Mouse (Mus musculus) MEL (cell line): ENCODE data around the gene Llgl1. TPM values are rescaled to one million over a fixed set of nuclear protein-coding genes. Genes with fewer than 3 reads are reported as not detected.

Source experiments
- DNase-seq: peaks from one replicate; pipeline ENCODE4 v3.0.0; 2011; ENCODE audit warnings: low read depth, low spot score
- H3K27ac ChIP-seq: 2 replicates; pipeline ENCODE4 v1.5.1; 2012; ENCODE audit warnings: low read depth, mild to moderate bottlenecking, control low read depth, low read length, moderate library complexity; ENCODE audit not compliant: control insufficient read depth
- H3K27me3 ChIP-seq, 2 experiments: fragments of 150-350 bp in 1 of 2; sonication (generic) in 1 of 2; 2 replicates each; pipeline ENCODE4 v1.6.1; 2012; ENCODE audit warnings: low read length in 2 of 2, mild to moderate bottlenecking in 2 of 2, improper control_type of control experiment in 1 of 2, moderate library complexity in 1 of 2; ENCODE audit not compliant: insufficient read depth in 2 of 2, control insufficient read depth in 1 of 2
- H3K36me3 ChIP-seq, 2 experiments: 2 replicates each; pipeline ENCODE4 v1.6.1; 2012 to 2014; ENCODE audit warnings: low read length in 2 of 2, improper control_type of control experiment in 1 of 2, inconsistent platforms in 1 of 2, mild to moderate bottlenecking in 1 of 2; ENCODE audit not compliant: insufficient read depth in 2 of 2, control insufficient read depth in 1 of 2
- H3K4me1 ChIP-seq, 2 experiments: fragments of 150-350 bp in 1 of 2; sonication (generic) in 1 of 2; 2 replicates each; pipeline ENCODE4 v1.6.1; 2012; ENCODE audit warnings: low read length in 2 of 2, improper control_type of control experiment in 1 of 2, mild to moderate bottlenecking in 1 of 2; ENCODE audit not compliant: insufficient read depth in 2 of 2, control insufficient read depth in 1 of 2
- H3K4me3 ChIP-seq, 2 experiments: fragments of 150-350 bp in 1 of 2; sonication (generic) in 1 of 2; 2 replicates each; pipeline ENCODE4 v1.5.1; 2012; ENCODE audit warnings: low read depth in 2 of 2, low read length in 2 of 2, mild to moderate bottlenecking in 2 of 2, moderate library complexity in 2 of 2, control low read depth in 1 of 2, improper control_type of control experiment in 1 of 2; ENCODE audit not compliant: control insufficient read depth in 1 of 2, insufficient read depth in 1 of 2
- H3K79me2 ChIP-seq: 2 replicates; pipeline ENCODE4 v1.6.1; 2012; ENCODE audit warnings: mild to moderate bottlenecking, low read length, moderate library complexity; ENCODE audit not compliant: control insufficient read depth, poor library complexity, insufficient read depth
- H3K9ac ChIP-seq: 2 replicates; pipeline ENCODE4 v1.6.1; 2012; ENCODE audit warnings: low read depth, mild to moderate bottlenecking, control low read depth, low read length, moderate library complexity; ENCODE audit not compliant: control insufficient read depth, poor library complexity, severe bottlenecking
- H3K9me3 ChIP-seq: fragments of 150-350 bp; sonication (generic); replicated peaks from 2 replicates; pipeline ENCODE4 v1.6.1; 2012; ENCODE audit warnings: mild to moderate bottlenecking, low read length, improper control_type of control experiment, moderate library complexity; ENCODE audit not compliant: insufficient read depth
- CHD2 ChIP-seq: IDR thresholded peaks from 2 replicates; pipeline ENCODE4 v1.6.1; 2011; ENCODE audit warnings: low read length, improper control_type of control experiment
- CTCF ChIP-seq, 3 experiments: IDR thresholded peaks in 2 of 3; conservative IDR thresholded peaks in 1 of 3; 2 replicates each; pipeline ENCODE4 v1.5.1; 2011 to 2012; ENCODE audit warnings: low read length in 3 of 3, low read depth in 2 of 3, mild to moderate bottlenecking in 2 of 3, improper control_type of control experiment in 1 of 3, inconsistent platforms in 1 of 3, mixed read lengths in 1 of 3, moderate library complexity in 1 of 3; ENCODE audit not compliant: control insufficient read depth in 1 of 3, insufficient read depth in 1 of 3, poor library complexity in 1 of 3, severe bottlenecking in 1 of 3
- ELF1 ChIP-seq: IDR thresholded peaks from 2 replicates; pipeline ENCODE4 v1.6.1; 2014; ENCODE audit warnings: low read depth, mild to moderate bottlenecking, inconsistent platforms, low read length, improper control_type of control experiment, moderate library complexity
- GABPA ChIP-seq: IDR thresholded peaks from 2 replicates; pipeline ENCODE4 v1.6.1; 2012; ENCODE audit warnings: low read depth, mild to moderate bottlenecking, inconsistent platforms, low read length, improper control_type of control experiment, moderate library complexity
- GATA1 ChIP-seq: IDR thresholded peaks from 2 replicates; pipeline ENCODE4 v1.6.1; 2011; ENCODE audit warnings: low read depth, low read length, improper control_type of control experiment
- HCFC1 ChIP-seq: IDR thresholded peaks from 2 replicates; pipeline ENCODE4 v1.6.1; 2012; ENCODE audit warnings: low read depth, mild to moderate bottlenecking, inconsistent platforms, low read length, improper control_type of control experiment, moderate library complexity
- KAT2A ChIP-seq: conservative IDR thresholded peaks from 2 replicates; pipeline ENCODE4 v1.6.1; 2012; ENCODE audit warnings: low read depth, low read length, improper control_type of control experiment, inconsistent platforms
- MAZ ChIP-seq: IDR thresholded peaks from 2 replicates; pipeline ENCODE4 v1.6.1; 2012; ENCODE audit warnings: low read depth, mild to moderate bottlenecking, inconsistent platforms, low read length, improper control_type of control experiment
- MEF2A ChIP-seq: IDR thresholded peaks from 2 replicates; pipeline ENCODE4 v1.6.1; 2014; ENCODE audit warnings: low read depth, mild to moderate bottlenecking, inconsistent platforms, low read length, improper control_type of control experiment; ENCODE audit not compliant: poor library complexity, insufficient replicate concordance, severe bottlenecking; ENCODE audit errors: extremely low read depth
- MXI1 ChIP-seq: IDR thresholded peaks from 2 replicates; pipeline ENCODE4 v1.6.1; 2011; ENCODE audit warnings: mild to moderate bottlenecking, low read depth, low read length, improper control_type of control experiment
- NELFE ChIP-seq: IDR thresholded peaks from 2 replicates; pipeline ENCODE4 v1.6.1; 2011; ENCODE audit warnings: low read depth, low read length, improper control_type of control experiment
- NRF1 ChIP-seq: IDR thresholded peaks from 2 replicates; pipeline ENCODE4 v1.6.1; 2014; ENCODE audit warnings: low read depth, mild to moderate bottlenecking, inconsistent platforms, low read length, improper control_type of control experiment, moderate library complexity; ENCODE audit not compliant: poor library complexity, insufficient read depth, severe bottlenecking
- POLR2A ChIP-seq, 2 experiments: IDR thresholded peaks; 2 replicates each; pipeline ENCODE4 v1.6.1; 2011 to 2012; ENCODE audit warnings: low read length in 2 of 2, mild to moderate bottlenecking in 2 of 2, control low read depth in 1 of 2, improper control_type of control experiment in 1 of 2, low read depth in 1 of 2, moderate library complexity in 1 of 2; ENCODE audit not compliant: control insufficient read depth in 1 of 2, insufficient read depth in 1 of 2, poor library complexity in 1 of 2
- RAD21 ChIP-seq: IDR thresholded peaks from 2 replicates; pipeline ENCODE4 v1.6.1; 2011; ENCODE audit warnings: mild to moderate bottlenecking, low read depth, low read length, improper control_type of control experiment
- SIN3A ChIP-seq: IDR thresholded peaks from 2 replicates; pipeline ENCODE4 v1.6.1; 2012; ENCODE audit warnings: low read length, improper control_type of control experiment, inconsistent platforms
- TBP ChIP-seq: IDR thresholded peaks from 2 replicates; pipeline ENCODE4 v1.8.0; 2011; ENCODE audit warnings: low read depth, low read length, improper control_type of control experiment
- UBTF ChIP-seq: IDR thresholded peaks from 2 replicates; pipeline ENCODE4 v1.6.1; 2012; ENCODE audit warnings: low read depth, mild to moderate bottlenecking, inconsistent platforms, low read length, improper control_type of control experiment, moderate library complexity, borderline replicate concordance; ENCODE audit not compliant: insufficient read depth
- USF1 ChIP-seq: IDR thresholded peaks from 2 replicates; pipeline ENCODE4 v1.6.1; 2014; ENCODE audit warnings: low read depth, mild to moderate bottlenecking, inconsistent platforms, low read length, improper control_type of control experiment, moderate library complexity
- ZC3H11A ChIP-seq: IDR thresholded peaks from 2 replicates; pipeline ENCODE4 v1.6.1; 2012; ENCODE audit warnings: low read depth, mild to moderate bottlenecking, inconsistent platforms, low read length, improper control_type of control experiment
- polyA plus RNA-seq, 2 experiments: library from polyadenylated mRNA; stranded (reverse) in 1 of 2; unstranded in 1 of 2; fragments of >175 nt in 1 of 2; fragments of >200 nt in 1 of 2; gene quantifications; 2 replicates each; pipeline versions ENCODE4 v1.2.1 to v1.2.4; 2012; ENCODE audit warnings: low replicate concordance in 2 of 2, low read depth in 1 of 2; ENCODE audit not compliant: insufficient read length in 2 of 2, insufficient read depth in 1 of 2, missing spikeins in 1 of 2
- total RNA-seq: library from RNA; depleted of rRNA; stranded (reverse); fragments of 300-350 nt; gene quantifications from 2 replicates; pipeline ENCODE4 v1.2.3, GENCODE M21; 2012; rRNA removed

Gene Llgl1
- 9.3 and 11.6 TPM in 2 replicates for total RNA-seq
- polyA plus RNA-seq = 10 to 100 TPM in 1 of 2 experiments, not detected in 1; 23.9 TPM

DNA sequence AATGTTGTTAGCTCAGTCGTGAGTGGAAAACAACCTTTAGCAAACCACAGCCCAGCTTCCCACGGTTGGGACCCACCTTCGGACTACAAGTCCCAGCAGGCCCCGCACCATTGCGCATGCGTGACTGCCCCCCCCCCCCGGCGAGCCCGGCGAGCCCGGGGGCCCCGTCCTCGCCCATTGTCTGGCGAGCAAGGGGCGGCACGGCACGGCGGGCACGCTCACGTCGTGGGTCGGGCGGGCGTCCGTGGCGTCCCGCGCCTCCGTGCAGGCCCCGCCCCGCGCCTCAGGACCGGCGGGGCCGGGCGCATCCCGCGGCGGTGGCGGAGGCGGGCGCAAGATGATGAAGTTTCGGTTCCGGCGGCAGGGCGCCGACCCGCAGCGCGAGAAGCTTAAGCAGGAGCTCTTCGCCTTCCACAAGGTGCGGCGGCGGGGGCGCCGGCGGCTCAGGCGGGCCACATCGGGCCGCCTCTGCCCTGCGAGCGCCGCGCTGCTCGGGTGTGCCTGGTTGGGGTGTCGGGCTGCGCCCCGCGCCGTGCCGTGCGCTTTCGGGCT, at the start of gene Llgl1:
TSS of gene Llgl1 (plus strand) at position 200 of the 552 bp plus-strand sequence.
- DNase-seq = peak; percentile 93
- Histone ChIP-seq H3K9me3 (no peaks in the 10 kb centered on the region), H3K4me1 (peaks cover 8 to 16% of the 10 kb centered on the region in 2 experiments), H3K27ac (peak within 1 kb of the TSS; percentile 69), H3K79me2 (peaks cover 4% of the 10 kb centered on the region; the same call in 1 of the 2 replicates), H3K9ac (peak within 1 kb of the TSS; percentile 91), H3K27me3 (peaks cover 0 to 4% of the 10 kb centered on the region in 2 experiments; a peak in 1 of 4 replicates), H3K36me3 (peaks cover 0 to 10% of the 10 kb centered on the region in 2 experiments; a peak in 2 of 4 replicates), H3K4me3 (peak within 1 kb of the TSS; percentile 65 to 96)
- TF ChIP-seq HCFC1 (peak; percentile 97), MAZ (peak; percentile 99), MXI1 (peak; percentile 50), USF1 (0 out of 2 replicates have a peak, but pooled peaks have one; percentile 12), ELF1 (0 out of 2 replicates have a peak, but pooled peaks have one; percentile 36), GATA1 (no peak), RAD21 (no peak), SIN3A (peak; percentile 52; the same call in 1 of the 2 replicates), POLR2A (IDR thresholded peaks at IDR 0.05; ENCODE audit: control insufficient read depth in 1 of 2, insufficient read depth in 1 of 2, low read depth in 1 of 2, low read length in 2 of 2, poor library complexity in 1 of 2) (peak; percentile 67 to 71; a peak in 3 of 4 replicates), NRF1 (peak; percentile 90), CTCF (IDR thresholded peaks at IDR 0.05 in 2 of 3, conservative IDR thresholded peaks at IDR 0.05 in 1 of 3; ENCODE audit: control insufficient read depth in 1 of 3, insufficient read depth in 1 of 3, low read depth in 2 of 3, low read length in 3 of 3, poor library complexity in 1 of 3, severe bottlenecking in 1 of 3) (no peak), GABPA (no peak), TBP (0 out of 2 replicates have a peak, but pooled peaks have one; percentile 24), UBTF (peak; percentile 89; the same call in 1 of the 2 replicates), KAT2A (peak; percentile 81; the same call in 1 of the 2 replicates), NELFE (peak; percentile 59), CHD2 (no peak), MEF2A (no peak), ZC3H11A (no peak)
